Mouse (Mus musculus): ENCODE measurements around the gene Axl.
A peak's percentile ranks its signal among the peaks of the same experiment; 100 is the strongest.

The Axl gene

DNA sequence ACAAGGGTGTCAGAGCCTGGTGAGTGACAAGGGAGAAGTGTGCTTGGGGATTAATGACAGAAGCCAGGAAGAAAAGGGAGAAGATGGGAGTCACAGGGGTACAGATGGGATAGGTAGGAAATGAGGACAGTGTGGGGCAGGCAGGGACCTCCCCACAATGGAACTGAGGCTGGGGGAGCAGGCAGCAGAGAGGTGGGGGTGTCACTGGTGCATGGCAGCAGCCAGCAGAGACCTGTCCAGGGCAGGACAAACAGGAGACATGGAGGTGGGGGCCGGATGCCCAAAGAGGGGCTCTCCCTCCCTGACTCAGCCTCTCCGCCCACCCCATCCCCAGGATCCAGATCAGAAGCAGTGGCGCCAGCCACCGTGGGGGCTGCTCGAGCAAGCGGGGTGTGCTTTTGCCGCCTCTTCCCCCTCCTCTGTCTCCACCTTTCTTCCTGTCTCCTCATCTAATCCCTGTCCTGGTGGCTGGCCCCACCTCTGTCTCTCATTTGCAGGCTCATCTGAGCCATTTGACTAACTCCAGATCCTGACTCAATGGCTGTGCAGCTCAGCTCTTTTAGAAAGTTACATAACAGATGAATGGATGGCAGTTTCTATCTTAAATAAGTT is 77.9 kb downstream of the Axl start:
- DNase-seq (ENCODE audit: low read depth) = no peak

DNA sequence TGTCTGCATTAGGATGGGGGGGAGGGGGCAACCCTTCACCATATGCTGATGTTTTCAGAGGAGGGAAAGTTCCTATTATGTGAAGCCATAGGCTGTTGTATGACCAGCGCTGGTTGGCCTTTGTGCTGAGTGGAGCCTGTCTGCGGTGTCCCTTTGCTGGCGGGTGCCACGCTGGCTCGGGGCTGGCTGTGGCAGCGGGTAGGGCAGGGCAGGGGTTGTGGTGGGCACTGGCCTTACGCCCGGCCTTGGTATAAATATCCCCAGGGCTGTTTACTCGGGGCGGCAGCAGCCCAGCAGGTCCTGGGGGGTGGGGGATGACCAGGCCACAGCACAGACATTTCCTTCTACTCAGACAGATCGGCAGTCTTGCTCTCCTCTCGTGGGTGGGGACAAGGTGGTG is 78.5 kb downstream of the Axl start:
- DNase-seq (ENCODE audit: low read depth) = no peak

DNA sequence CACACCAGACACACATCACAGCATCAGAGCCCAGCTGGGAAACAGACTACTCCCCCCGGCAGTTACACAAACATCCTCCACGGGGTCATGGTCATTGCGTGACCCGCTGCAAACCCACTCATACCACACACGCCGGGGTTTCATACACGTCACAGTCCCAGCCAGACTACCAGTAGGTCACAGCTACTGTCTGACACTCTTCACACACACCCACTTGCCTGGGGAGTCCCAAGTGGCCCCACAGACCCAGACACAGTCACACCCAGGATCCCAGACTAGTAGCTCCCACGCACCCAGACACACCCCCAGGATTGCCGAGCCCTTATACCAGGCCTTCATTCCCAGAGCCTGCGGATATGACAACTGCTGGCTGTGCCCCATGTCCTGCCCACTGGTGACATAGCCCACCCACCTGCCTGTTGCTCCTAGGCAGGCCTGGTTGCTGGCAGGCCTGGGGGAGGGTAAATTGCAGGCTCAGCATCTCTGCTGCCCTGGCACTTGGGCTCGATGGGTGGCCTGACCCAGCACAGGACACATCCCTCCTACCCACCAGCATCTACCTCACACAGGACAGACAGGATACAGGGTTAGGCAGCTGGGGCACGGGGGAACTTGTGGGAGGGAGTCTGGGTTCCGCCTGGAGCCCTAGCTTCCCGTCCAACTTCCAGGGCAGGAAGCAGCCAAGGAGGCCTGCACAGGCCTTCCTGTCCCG is 80.8 kb downstream of the Axl start:
- DNase-seq (ENCODE audit: low read depth) = peak; percentile 71

All from fibroblast of lung, adult 2 months (primary cell).